Mouse (Mus musculus): ENCODE results near the gene Usp44. TPM values are rescaled to one million over a fixed set of nuclear protein-coding genes. Genes with fewer than 3 reads are reported as not detected.
"Not testable (repeated sequence)": the region's sequence is repeated elsewhere in the genome, so short reads cannot be mapped to it uniquely, and the experiment has no call there.

The Usp44 gene
- not detected in 2 replicates for total RNA-seq (2021)
- long read RNA-seq, experiment 1, partial matches to known transcripts = 0 of 1 reads
- long read RNA-seq, experiment 1, other reads (novel, unspliced or antisense) = 1 of 1 reads
- long read RNA-seq, experiment 2 = 0 reads

GRCm38 (mm10) chr10:93830931-93831729, at the start of gene Usp44:
Gene Usp44, plus strand, starts transcription at chr10:93831555.
- no peak for DNase-seq

- peak; percentile 27 for DNase-seq
Measured at GRCm38 (mm10) chr10:93783216-93784013, 47.9 kb upstream of the Usp44 start.

GRCm38 (mm10) chr10:93799711-93800362, 31.5 kb upstream of the Usp44 start:
- no peak for DNase-seq

GRCm38 (mm10) chr10:93800363-93800722, 31.0 kb upstream of the Usp44 start:
- DNase-seq = no peak

- DNase-seq = no peak
Measured at GRCm38 (mm10) chr10:93800895-93801294, 30.5 kb upstream of the Usp44 start.

- DNase-seq = peak; percentile 78
Measured at GRCm38 (mm10) chr10:93803199-93803598, 28.2 kb upstream of the Usp44 start.

- not testable (repeated sequence) for DNase-seq
Measured at GRCm38 (mm10) chr10:93809438-93809837, 21.9 kb upstream of the Usp44 start.

GRCm38 (mm10) chr10:93810590-93811185, 20.7 kb upstream of the Usp44 start:
- DNase-seq = no peak

- DNase-seq = no peak
Measured at GRCm38 (mm10) chr10:93812098-93812497, 19.3 kb upstream of the Usp44 start.

- peak; percentile 86 for DNase-seq
Measured at GRCm38 (mm10) chr10:93812774-93813415, 18.5 kb upstream of the Usp44 start.

GRCm38 (mm10) chr10:93813755-93814154, 17.6 kb upstream of the Usp44 start:
- DNase-seq = no peak

GRCm38 (mm10) chr10:93818661-93819060, 12.7 kb upstream of the Usp44 start:
- peak; percentile 73 for DNase-seq

- no peak for DNase-seq
Measured at GRCm38 (mm10) chr10:93829898-93830831, 1.2 kb upstream of the Usp44 start.

GRCm38 (mm10) chr10:93831730-93832574, 597 bp downstream of the Usp44 start:
- DNase-seq = no peak

- DNase-seq = no peak
Measured at GRCm38 (mm10) chr10:93832811-93833210, 1.5 kb downstream of the Usp44 start.

- no peak for DNase-seq
Measured at GRCm38 (mm10) chr10:93833370-93833698, 2.0 kb downstream of the Usp44 start.

GRCm38 (mm10) chr10:93833699-93834393, 2.5 kb downstream of the Usp44 start:
- DNase-seq = peak; percentile 80

GRCm38 (mm10) chr10:93834394-93834745, 3.0 kb downstream of the Usp44 start:
- DNase-seq = no peak

GRCm38 (mm10) chr10:93835115-93835514, 3.8 kb downstream of the Usp44 start:
- not testable (repeated sequence) for DNase-seq

Measured in adrenal gland, postnatal 14 days (tissue).